Comparison of ENCODE assay signal across 8 mouse cellular contexts in genomic region chr14:55713007-55713728, GRCm38 (mm10). TPM values are rescaled to one million over a fixed set of nuclear protein-coding genes. Genes with fewer than 3 reads are reported as not detected.
DNase-seq lines count a peak whose midpoint lies in the region; ATAC-seq lines count a peak whose summit lies in the region.

No protein-coding gene starts in this region.

- H3K4me1 ChIP-seq in embryonic facial prominence, embryonic 13.5 days = peaks cover 20% of the 10 kb centered on the region
- peaks cover 19% of the 10 kb centered on the region for H3K4me1 ChIP-seq in lung, embryonic 15.5 days

- WGBS in embryonic facial prominence, embryonic 13.5 days = 15% methylated on average over 25 of the region's 25 CpGs
- 12% methylated on average over 25 of the region's 25 CpGs for WGBS in lung, embryonic 15.5 days

- peak overlapping the region; percentile 50 for H3K4me2 ChIP-seq in embryonic facial prominence, embryonic 13.5 days
- H3K4me2 ChIP-seq in lung, embryonic 15.5 days = peak overlapping the region; percentile 54

- H3K9me3 ChIP-seq in embryonic facial prominence, embryonic 13.5 days = no peaks in the 10 kb centered on the region
- H3K9me3 ChIP-seq in lung, embryonic 15.5 days = no peaks in the 10 kb centered on the region

- DNase-seq in heart, adult 11 months = peak; percentile 97
- no peak for DNase-seq in heart, postnatal 25 days (ENCODE audit: low spot score)
- DNase-seq in kidney, adult 8-10 months = peak; percentile 80 to 81
- no peak for DNase-seq in thymus, postnatal 4 days
- no peak for DNase-seq in thymus, postnatal 14 days
- no peak for DNase-seq in left cerebral cortex, adult 9 months (ENCODE audit: low spot score in 2 of 2)

- no peak overlapping the region; the same call in 1 of the 2 replicates for H3K27ac ChIP-seq in embryonic facial prominence, embryonic 13.5 days
- H3K27ac ChIP-seq in lung, embryonic 15.5 days = peak overlapping the region; percentile 67

- peak overlapping the region; percentile 59 for H3K9ac ChIP-seq in embryonic facial prominence, embryonic 13.5 days
- H3K9ac ChIP-seq in lung, embryonic 15.5 days = 0 out of 2 replicates have a peak overlapping the region, but pooled peaks have one; percentile 23

- intact Hi-C loops in heart, postnatal 25 days (cut with DNase I) = no loop called here

- H3K36me3 ChIP-seq in embryonic facial prominence, embryonic 13.5 days = peaks cover 18% of the 10 kb centered on the region
- H3K36me3 ChIP-seq in lung, embryonic 15.5 days = peaks cover 12% of the 10 kb centered on the region

- peaks cover 27% of the 10 kb centered on the region for H3K27me3 ChIP-seq in embryonic facial prominence, embryonic 13.5 days
- H3K27me3 ChIP-seq in lung, embryonic 15.5 days = peaks cover 5% of the 10 kb centered on the region

- ATAC-seq in embryonic facial prominence, embryonic 13.5 days (ENCODE audit: insufficient number of reproducible peaks, insufficient read depth, low FRiP score, low TSS enrichment, low read depth) = no peak
- peak; percentile 57; the same call in 1 of the 2 replicates for ATAC-seq in lung, embryonic 15.5 days (ENCODE audit: borderline replicate concordance, extremely low read depth, low FRiP score, low TSS enrichment)

- peak overlapping the region; percentile 27 for H3K4me3 ChIP-seq in embryonic facial prominence, embryonic 13.5 days
- peak overlapping the region; percentile 24 for H3K4me3 ChIP-seq in lung, embryonic 15.5 days

RNA-seq across cellular contexts. Expression of gene Tgm1, which starts 0.6 kb away (rescaled TPM):
- total RNA-seq in heart, postnatal 25 days (2021) = under 1 TPM; 0.18 to 0.36 TPM
- 4.5 and 4.7 TPM in 2 replicates for polyA plus RNA-seq in embryonic facial prominence, embryonic 13.5 days (2015; fragmentation: Nextera tagmentation; extraction: Ambion mirVana)
- polyA plus RNA-seq in lung, embryonic 15.5 days (2015; fragmentation: Nextera tagmentation; extraction: Ambion mirVana) = 2.2 and 2.8 TPM in 2 replicates

RNA-seq across cellular contexts. Expression of gene Rabggta, which starts 8.9 kb away (rescaled TPM):
- 10 to 100 TPM; 13.0 to 13.4 TPM for total RNA-seq in heart, postnatal 25 days (2021)
- polyA plus RNA-seq in embryonic facial prominence, embryonic 13.5 days (2015; fragmentation: Nextera tagmentation; extraction: Ambion mirVana) = 27.6 and 32.2 TPM in 2 replicates
- 31.8 and 33.2 TPM in 2 replicates for polyA plus RNA-seq in lung, embryonic 15.5 days (2015; fragmentation: Nextera tagmentation; extraction: Ambion mirVana)

RNA-seq across cellular contexts. Expression of gene Tinf2, which starts 31.5 kb away (rescaled TPM):
- total RNA-seq in heart, postnatal 25 days (2021) = 10 to 100 TPM; 10.0 to 10.7 TPM
- polyA plus RNA-seq in embryonic facial prominence, embryonic 13.5 days (2015; fragmentation: Nextera tagmentation; extraction: Ambion mirVana) = 38.7 and 46.6 TPM in 2 replicates
- 46.9 and 48.3 TPM in 2 replicates for polyA plus RNA-seq in lung, embryonic 15.5 days (2015; fragmentation: Nextera tagmentation; extraction: Ambion mirVana)

RNA-seq across cellular contexts. Expression of gene Dhrs1, which starts 32.3 kb away (rescaled TPM):
- 10 to 100 TPM; 43.7 to 47.0 TPM for total RNA-seq in heart, postnatal 25 days (2021)
- polyA plus RNA-seq in embryonic facial prominence, embryonic 13.5 days (2015; fragmentation: Nextera tagmentation; extraction: Ambion mirVana) = 84.5 and 102 TPM in 2 replicates
- 86.7 and 88.4 TPM in 2 replicates for polyA plus RNA-seq in lung, embryonic 15.5 days (2015; fragmentation: Nextera tagmentation; extraction: Ambion mirVana)

RNA-seq across cellular contexts. Expression of gene Nop9, which starts 32.3 kb away (rescaled TPM):
- 10 to 100 TPM in 1 of 2 experiments, 1 to 10 TPM in 1; 7.8 to 11.1 TPM for total RNA-seq in heart, postnatal 25 days (2021)
- polyA plus RNA-seq in embryonic facial prominence, embryonic 13.5 days (2015; fragmentation: Nextera tagmentation; extraction: Ambion mirVana) = 35.5 and 47.6 TPM in 2 replicates
- 39.2 and 41.4 TPM in 2 replicates for polyA plus RNA-seq in lung, embryonic 15.5 days (2015; fragmentation: Nextera tagmentation; extraction: Ambion mirVana)

Comparison
In these comparisons a context has a peak if more than half of its experiments do, and no peak if none do; other contexts are left out.
1. DNase-seq: peak in heart, adult 11 months (single experiment) and kidney, adult 8-10 months (2 of 2); none in heart, postnatal 25 days (single experiment), thymus, postnatal 4 days (single experiment), thymus, postnatal 14 days (single experiment) and left cerebral cortex, adult 9 months (0 of 2).